Mouse (Mus musculus): ENCODE data around the gene Zfp57. TPM values are rescaled to one million over a fixed set of nuclear protein-coding genes. Genes with fewer than 3 reads are reported as not detected.
A peak's percentile ranks its signal among the peaks of the same experiment; 100 is the strongest.
"Not testable (repeated sequence)": the region's sequence is repeated elsewhere in the genome, so short reads cannot be mapped to it uniquely, and the experiment has no call there.

Gene Zfp57
- polyA plus RNA-seq, 2 experiments from 2014 or later: not detected

GRCm38 (mm10) chr17:36997033-36997735 is 3.8 kb upstream of the Zfp57 start:
- no peak for ATAC-seq

DNA sequence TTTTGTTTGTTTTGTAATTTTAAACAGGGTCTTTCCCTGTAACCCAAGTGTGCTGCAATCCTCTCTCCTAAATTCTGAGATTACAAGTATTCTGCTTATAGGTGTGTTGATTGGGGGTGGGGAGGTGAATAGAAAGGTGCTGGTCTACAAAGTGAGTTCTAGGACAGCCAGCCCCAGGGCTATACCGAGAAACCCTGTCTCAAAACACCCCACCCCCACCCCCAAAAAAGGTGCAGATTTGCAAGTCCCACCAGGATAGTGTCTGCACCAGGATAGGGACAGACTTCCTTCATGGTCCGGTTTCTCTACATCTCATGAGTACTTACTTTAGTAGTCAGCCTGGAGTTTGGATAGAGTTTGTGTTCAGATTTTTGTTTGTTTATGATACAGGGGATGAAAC is 2.5 kb upstream of the Zfp57 start:
- no peak for ATAC-seq

- ATAC-seq: no peak
These were observed 1.7 kb downstream of the Zfp57 start for GRCm38 (mm10) chr17:37002364-37003330.

- ATAC-seq: no peak
These were observed 2.4 kb downstream of the Zfp57 start for GRCm38 (mm10) chr17:37003366-37003765.

DNA sequence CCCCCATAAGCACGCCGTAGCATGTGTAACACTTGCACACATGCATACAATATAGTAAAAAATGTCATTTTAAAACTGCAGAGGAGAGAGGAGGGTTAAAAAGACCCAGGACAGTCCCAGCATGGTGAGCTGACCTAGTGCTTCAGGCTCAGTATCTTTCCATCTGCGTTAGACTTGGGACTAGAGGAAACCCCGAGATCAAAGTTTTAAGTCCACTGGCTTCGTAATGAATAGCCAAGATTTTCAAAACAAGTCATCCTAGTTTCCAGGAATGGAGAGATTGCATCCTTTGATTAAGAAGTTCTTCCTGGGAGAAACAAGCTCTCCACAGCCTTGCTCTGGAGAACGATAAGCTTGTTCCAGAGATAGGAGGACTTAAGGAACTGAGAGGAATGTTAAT is 7.2 kb downstream of the Zfp57 start:
- no peak for ATAC-seq

DNA sequence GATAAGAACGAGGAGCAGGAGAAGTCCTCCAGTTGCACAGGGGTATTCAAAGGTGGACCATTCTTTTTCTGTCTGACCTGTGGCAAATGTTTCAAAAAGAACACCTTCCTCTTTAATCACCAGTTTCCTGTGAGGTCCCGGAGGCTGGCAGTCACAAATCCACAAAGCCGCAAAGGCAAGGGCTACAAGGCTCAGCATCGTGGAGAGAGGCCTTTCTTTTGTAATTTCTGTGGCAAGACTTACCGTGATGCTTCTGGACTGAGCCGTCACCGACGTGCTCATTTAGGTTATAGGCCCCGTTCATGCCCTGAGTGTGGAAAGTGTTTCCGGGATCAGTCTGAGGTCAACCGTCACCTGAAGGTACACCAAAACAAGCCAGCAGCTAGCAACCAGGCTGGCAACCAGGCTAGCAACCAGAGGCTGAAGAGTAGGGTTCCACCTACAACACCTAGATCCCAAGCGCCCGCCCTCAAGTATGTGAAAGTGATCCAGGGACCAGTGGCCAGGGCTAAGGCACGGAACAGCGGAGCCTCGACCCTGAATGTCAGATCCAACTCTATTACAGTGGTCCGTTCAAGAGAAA is 8.6 kb downstream of the Zfp57 start:
- peak; percentile 36 for ATAC-seq

GRCm38 (mm10) chr17:37011719-37012118 is 10.8 kb downstream of the Zfp57 start:
- no peak for ATAC-seq

GRCm38 (mm10) chr17:37012141-37012540 is 11.2 kb downstream of the Zfp57 start:
- ATAC-seq: no peak

GRCm38 (mm10) chr17:37016333-37016732 is 15.4 kb downstream of the Zfp57 start:
- ATAC-seq: no peak

DNA sequence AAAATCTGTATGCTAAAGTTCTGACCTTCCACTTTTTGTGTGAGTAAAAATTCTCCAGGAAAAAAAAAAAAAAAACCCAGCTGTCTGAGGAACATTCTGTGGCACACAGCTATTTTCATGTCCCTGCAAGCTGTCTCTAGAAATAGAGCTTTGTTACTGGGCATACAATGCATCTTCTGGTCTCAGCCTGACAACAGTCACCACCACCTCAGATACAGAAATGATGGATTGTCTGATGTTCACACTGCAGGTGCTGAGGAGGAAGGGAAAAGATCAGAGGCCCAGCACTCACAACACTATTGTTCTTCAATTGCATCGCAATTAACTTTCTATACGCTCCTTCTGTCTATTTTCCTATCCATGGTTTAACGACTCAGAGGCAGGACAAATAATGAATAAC is 17.4 kb downstream of the Zfp57 start:
- ATAC-seq: no peak

DNA sequence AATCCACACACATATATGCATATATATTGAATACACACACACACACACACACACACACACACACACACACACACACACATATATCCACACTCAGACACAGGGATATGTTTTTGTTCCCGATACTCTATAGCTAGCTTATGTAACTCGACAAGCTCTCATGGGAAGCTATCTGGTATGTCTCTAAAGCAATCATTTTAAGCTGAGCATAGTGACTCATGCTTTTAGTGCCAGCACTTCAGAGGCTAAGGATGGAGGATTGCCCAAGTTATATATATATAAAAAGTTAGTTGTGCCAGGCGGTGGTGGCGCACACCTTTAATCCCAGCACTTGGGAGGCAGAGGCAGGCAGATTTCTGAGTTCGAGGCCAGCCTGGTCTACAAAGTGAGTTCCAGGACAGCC is 18.3 kb downstream of the Zfp57 start:
- not testable (repeated sequence) for ATAC-seq

DNA sequence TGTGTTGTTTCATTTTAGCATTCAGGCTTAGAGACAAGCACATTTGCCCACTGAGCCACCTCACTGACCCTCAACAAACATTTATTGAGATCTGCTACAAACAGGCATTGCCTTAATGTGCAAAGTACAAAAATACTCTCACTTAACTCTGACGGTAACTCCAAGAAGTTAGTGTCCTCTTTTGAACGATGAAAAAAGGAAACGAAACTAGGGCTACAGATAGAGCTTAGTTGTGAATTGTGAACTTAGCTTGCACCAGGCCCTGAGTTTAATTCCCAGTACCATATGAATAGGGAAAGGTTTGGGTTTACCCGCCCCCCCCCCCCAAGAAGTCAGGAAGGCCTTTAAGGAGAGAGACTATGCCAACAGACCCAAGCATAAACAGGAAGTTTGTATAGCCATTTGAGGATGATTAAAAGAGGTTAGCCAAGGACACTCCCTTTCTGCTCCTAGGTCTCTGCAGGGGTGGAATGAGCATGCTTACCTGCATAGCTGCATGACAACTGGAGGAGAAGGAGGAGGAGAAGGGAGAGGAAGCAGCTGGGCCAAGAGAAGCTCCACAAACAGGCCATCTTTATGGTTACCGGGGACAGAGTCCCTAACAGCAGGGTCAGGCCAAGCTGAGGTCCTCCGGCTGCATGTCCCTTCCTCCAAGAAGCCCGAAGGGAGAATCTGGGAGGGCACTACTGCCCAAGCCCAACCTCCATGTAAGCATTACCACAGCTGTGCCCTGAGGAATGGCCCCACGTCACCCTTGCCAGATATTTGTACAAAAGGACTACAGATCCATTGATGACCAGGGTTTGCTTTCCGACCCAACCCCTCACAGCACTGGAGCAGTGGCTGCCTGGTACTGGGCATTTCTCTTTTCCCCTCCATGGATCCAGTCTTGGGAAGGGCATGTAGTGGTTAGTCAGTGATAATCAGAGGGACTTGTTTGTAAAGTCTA is 21.9 kb downstream of the Zfp57 start, which contains the start of gene Mog:
TSS of gene Mog (minus strand) at position 771 of the 949 bp plus-strand sequence.
- no peak for ATAC-seq

DNA sequence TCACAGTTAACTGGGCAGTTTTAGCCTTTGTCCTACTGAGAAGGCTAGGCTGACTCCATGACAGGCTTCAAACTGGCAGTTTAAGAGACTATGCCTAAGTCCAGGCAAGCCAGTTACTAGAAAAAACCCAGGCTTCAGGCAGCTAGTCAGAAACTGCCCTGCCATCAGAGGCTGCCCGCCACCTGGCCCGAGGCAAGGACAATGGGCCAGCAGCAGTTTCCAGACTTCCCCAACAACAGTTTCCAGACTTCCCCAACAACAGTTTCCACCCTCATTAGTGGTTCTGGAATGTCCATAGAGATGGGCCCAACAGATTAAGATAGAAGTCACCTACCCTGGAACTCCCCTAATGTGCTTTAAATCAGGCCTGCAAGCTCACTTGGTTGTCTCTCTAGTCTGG is 25.5 kb downstream of the Zfp57 start:
- ATAC-seq: no peak

GRCm38 (mm10) chr17:37027486-37027885 is 26.5 kb downstream of the Zfp57 start:
- no peak for ATAC-seq

GRCm38 (mm10) chr17:37028212-37028611 is 27.2 kb downstream of the Zfp57 start:
- no peak for ATAC-seq

- ATAC-seq: peak; percentile 96
These were observed 27.7 kb downstream of the Zfp57 start for GRCm38 (mm10) chr17:37028683-37029120.

DNA sequence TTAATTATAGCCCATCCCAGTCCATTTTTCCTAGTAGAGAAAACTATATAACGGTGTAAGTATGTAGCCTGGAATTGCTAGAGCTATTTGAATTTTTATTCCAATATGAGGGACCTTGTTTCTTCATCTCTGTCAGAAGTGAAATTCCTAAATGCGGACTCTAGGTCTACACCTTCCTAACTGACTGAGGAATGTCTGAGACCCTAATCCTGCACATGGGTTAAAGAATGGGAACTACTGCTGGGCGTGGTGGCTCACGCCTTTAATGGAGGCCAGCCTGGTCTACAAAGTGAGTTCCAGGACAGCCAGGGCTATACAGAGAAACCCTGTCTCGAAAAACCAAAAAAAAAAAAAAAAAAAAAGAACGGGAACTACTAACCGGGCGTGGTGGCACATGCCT is 28.2 kb downstream of the Zfp57 start:
- ATAC-seq: no peak

- no peak for ATAC-seq
These were observed 38.3 kb downstream of the Zfp57 start for GRCm38 (mm10) chr17:37039127-37039894.

DNA sequence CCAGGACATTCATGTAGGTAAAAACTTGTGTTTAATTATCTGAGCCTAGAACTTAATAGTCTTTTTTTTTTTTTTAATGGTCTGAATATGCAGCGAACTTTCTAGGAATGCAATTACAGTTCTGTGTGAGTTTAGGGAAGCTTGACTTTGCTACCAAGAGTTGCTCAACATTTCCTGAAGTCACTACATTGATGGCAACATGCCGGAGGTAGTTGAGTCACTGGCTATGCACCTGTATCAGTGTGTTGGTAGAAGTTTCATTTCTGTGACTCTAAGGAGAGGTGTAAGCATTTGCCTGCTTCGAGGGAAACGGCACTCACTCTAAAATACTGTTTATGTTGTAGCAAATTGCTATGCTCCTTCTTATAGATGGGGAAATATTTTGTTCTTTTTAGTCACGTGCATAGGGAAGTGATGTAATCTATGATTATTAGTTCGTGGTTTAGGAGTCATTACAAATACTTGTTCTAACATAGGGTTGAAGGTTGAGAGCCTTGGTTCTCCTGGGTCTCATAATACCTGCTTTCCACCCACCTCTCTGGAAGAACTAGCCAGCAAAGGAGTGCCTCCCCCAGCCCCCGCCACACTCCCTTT is 43.8 kb downstream of the Zfp57 start:
- ATAC-seq: no peak

DNA sequence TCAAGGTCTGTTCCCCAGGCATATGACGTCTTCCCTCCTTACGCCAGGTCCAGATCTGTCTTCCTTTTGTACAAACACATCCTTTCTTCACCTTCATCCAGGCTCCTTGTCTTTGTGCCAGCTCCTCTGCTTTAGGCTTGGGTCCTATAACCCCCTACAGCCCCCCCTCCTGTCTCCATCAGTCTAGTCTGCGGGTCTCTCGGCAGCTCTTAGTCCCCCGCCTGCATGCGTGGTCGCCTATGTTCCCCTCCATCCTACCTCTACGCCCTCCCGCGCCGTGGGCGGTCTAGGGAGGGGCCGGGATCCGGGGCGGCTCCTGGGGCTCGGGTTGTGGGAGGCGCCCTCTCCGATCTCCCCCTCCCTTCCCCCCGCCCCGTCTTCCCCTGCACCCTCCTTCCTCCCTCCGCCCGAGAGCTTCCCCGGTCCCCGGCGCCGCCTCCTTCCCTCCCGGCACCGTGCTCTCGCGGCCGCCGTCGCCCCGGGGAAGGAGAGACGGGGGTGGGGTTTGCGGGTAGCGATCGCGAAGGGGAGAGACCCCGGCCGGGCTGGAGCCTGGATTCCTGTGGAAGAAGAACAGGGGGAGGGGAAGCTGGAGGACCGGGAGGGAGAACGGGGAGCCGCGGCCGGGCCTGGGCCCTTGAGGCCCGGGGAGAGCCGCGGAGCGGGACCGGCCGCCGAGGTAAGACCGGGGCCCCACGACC is 44.8 kb downstream of the Zfp57 start, which contains the start of gene Gabbr1:
TSS of gene Gabbr1 (plus strand) at position 356 of the 701 bp plus-strand sequence.
- peak; percentile 68 for ATAC-seq

All from activated CD4-positive, CD25-positive, alpha-beta regulatory T cell, adult 4 months (primary cell).